Mouse (Mus musculus) kidney, postnatal 0 days (tissue): Measurements from ENCODE around the gene Tas2r144. TPM values are rescaled to one million over a fixed set of nuclear protein-coding genes. Genes with fewer than 3 reads are reported as not detected.

ENCODE experiments used
- ATAC-seq: fragments of 200-750 bp; cut with Nextera tagmentation; replicated peaks from 2 replicates; pipeline ENCODE4 v1.8.0; 2017; ENCODE audit warnings: low read depth, moderate number of reproducible peaks, moderate TSS enrichment, moderate library complexity; ENCODE audit not compliant: low FRiP score
- DNase-seq: peaks from one replicate; pipeline ENCODE4 v3.0.0-alpha.2; 2016; ENCODE audit warnings: low spot score
- H3K27ac ChIP-seq: fragments of 300-500 bp; sonication (generic); 2 replicates; pipeline ENCODE4 v1.5.1; 2014; ENCODE audit warnings: mild to moderate bottlenecking
- H3K27me3 ChIP-seq: fragments of 300-500 bp; sonication (generic); 2 replicates; pipeline ENCODE4 v1.6.1; 2014; ENCODE audit warnings: low read length, mixed read lengths; ENCODE audit not compliant: insufficient read depth
- H3K36me3 ChIP-seq: fragments of 300-500 bp; sonication (generic); 2 replicates; pipeline ENCODE4 v1.6.1; 2014; ENCODE audit warnings: low read length, mixed read lengths; ENCODE audit not compliant: insufficient read depth
- H3K4me1 ChIP-seq: fragments of 300-500 bp; sonication (generic); replicated peaks from 2 replicates; pipeline ENCODE4 v1.6.1; 2014; ENCODE audit warnings: antibody characterized with exemption, low read length, mixed read lengths; ENCODE audit not compliant: insufficient read depth
- H3K4me2 ChIP-seq: fragments of 300-500 bp; sonication (generic); 2 replicates; pipeline ENCODE4 v1.6.1; 2014; ENCODE audit warnings: mild to moderate bottlenecking, low read length, moderate library complexity, mixed read lengths
- H3K4me3 ChIP-seq: fragments of 300-500 bp; sonication (generic); replicated peaks from 2 replicates; pipeline ENCODE4 v1.5.1; 2014; ENCODE audit warnings: low read depth, low read length
- H3K9ac ChIP-seq: fragments of 300-500 bp; sonication (generic); 2 replicates; pipeline ENCODE4 v1.6.1; 2014; ENCODE audit warnings: low read depth, low read length
- H3K9me3 ChIP-seq: fragments of 300-500 bp; sonication (generic); replicated peaks from 2 replicates; pipeline ENCODE4 v1.6.1; 2016; ENCODE audit warnings: low read length, inconsistent platforms, mixed read lengths
- CTCF ChIP-seq: IDR thresholded peaks from 2 replicates; pipeline ENCODE4 v1.5.1; 2016; ENCODE audit warnings: antibody characterized with exemption, low read depth, mild to moderate bottlenecking, moderate library complexity
- WGBS: fragments of 180-500 bp; shearing (Covaris S2); extraction: QIAGEN DNeasy Blood & Tissue Kit; methylation state at CpG from one replicate; pipeline ENCODE4 v1.1.7; 2014; 5-methylcytosine and 5-hydroxymethylcytosine counted together
- polyA plus RNA-seq: library from polyadenylated mRNA; unstranded; fragments of >200 nt; fragmentation: Nextera tagmentation; extraction: Ambion mirVana; gene quantifications from 2 replicates; pipeline ENCODE4 v1.2.1, GENCODE M21; 2015

The Tas2r144 gene
- polyA plus RNA-seq, 1 experiment from 2014 or later: not detected

DNA sequence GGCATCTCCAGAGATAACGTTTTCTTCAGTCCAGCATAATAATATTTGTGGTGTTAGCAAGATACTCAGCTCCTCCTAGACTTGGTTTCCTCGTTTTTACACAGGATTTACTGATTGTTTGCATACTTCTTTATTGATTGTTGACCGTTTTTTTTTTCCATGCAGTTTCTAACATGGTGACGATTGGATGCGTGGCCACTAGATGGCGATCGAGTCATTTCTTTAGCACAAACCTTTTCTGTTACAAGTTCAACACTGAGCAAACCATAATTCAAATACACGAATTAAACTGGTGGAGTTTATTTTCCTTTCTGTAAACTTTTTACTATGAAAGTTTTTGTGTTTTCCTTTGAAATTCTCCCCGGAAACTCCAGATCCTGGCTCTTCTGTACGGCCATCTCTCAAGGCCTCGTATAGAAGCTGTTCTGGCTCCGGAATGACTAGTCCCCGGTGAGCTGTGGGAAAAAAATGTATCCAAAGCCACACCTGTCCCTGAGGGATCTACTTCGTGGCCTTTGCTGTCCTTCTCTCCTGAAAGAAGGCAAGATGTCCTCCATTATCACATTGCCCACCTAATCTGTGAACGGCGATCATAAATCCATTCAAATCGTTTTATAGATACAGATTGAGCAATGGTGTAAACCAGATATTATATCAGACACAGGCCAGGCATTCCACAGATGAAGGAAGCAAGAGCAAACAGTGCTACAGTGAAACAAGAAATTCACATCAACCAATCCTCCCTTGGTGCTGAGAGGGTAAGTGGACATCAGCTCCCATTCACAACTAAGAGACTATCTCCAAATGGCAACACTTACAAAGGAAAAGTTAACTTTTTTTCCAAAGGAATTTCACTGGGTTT, 12.3 kb downstream of the Tas2r144 start:
- Histone ChIP-seq H3K9ac (no peak overlapping the region), H3K36me3 (no peaks in the 10 kb centered on the region), H3K27ac (no peak overlapping the region), H3K4me2 (no peak overlapping the region), H3K4me3 (no peak overlapping the region), H3K4me1 (no peaks in the 10 kb centered on the region), H3K27me3 (no peaks in the 10 kb centered on the region), H3K9me3 (no peaks in the 10 kb centered on the region)
- no peak for ATAC-seq
- DNase-seq: peak; percentile 85
- 29% methylated on average over 17 of the region's 17 CpGs for WGBS
- TF ChIP-seq CTCF: peak; percentile 90

DNA sequence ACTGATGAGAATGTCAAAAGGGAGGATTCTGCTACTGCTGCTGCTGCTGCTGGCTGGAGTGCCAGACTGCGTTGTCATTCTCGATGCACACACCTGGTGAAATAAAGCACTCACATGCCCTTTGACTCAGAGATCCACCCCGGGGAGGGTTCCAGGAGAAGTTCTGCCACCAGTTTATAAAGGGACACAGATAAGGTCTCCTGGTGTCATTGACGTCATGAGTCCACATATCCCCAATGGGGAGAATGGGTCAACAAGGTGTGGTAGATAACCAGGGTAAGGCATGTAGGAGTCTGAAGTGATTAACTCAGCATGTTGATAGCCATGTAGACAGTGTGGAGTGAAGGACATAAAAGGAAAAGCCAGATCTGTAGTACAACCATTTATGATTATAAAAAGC, 14.5 kb downstream of the Tas2r144 start:
- no peaks in the 10 kb centered on the region for H3K4me1 ChIP-seq
- no peaks in the 10 kb centered on the region for H3K9me3 ChIP-seq
- DNase-seq: no peak
- H3K9ac ChIP-seq: no peak overlapping the region
- H3K27me3 ChIP-seq: no peaks in the 10 kb centered on the region
- ATAC-seq: no peak
- 64% methylated on average over 4 of the region's 4 CpGs for WGBS
- no peak overlapping the region for H3K27ac ChIP-seq
- H3K4me2 ChIP-seq: no peak overlapping the region
- H3K4me3 ChIP-seq: no peak overlapping the region
- H3K36me3 ChIP-seq: no peaks in the 10 kb centered on the region
- no peak for TF ChIP-seq CTCF

DNA sequence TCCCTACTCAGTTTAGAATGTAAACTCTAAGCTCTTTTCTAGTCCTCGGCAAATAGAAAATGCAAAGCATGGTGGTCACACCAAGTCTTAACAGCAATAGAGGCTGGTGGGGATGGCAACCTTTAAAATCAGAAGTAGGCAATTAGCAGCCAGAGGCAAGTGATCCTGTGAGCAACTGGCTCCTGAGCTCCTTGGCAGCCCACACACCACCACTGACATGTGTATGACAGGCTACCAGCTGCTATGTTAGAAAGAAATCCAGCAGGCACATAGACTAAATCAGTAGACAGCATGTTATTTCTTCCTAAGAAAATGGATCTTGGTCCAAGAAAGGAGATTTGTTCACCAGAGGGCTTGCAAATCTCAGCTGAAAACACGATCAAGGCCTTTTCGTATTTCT, 16.1 kb downstream of the Tas2r144 start:
- Histone ChIP-seq H3K4me2 (no peak overlapping the region), H3K9me3 (no peaks in the 10 kb centered on the region), H3K4me1 (no peaks in the 10 kb centered on the region), H3K27me3 (no peaks in the 10 kb centered on the region), H3K4me3 (no peak overlapping the region), H3K27ac (no peak overlapping the region), H3K9ac (no peak overlapping the region), H3K36me3 (no peaks in the 10 kb centered on the region)
- no peak for ATAC-seq
- 89% methylated on average over 3 of the region's 3 CpGs for WGBS
- no peak for TF ChIP-seq CTCF
- no peak for DNase-seq

DNA sequence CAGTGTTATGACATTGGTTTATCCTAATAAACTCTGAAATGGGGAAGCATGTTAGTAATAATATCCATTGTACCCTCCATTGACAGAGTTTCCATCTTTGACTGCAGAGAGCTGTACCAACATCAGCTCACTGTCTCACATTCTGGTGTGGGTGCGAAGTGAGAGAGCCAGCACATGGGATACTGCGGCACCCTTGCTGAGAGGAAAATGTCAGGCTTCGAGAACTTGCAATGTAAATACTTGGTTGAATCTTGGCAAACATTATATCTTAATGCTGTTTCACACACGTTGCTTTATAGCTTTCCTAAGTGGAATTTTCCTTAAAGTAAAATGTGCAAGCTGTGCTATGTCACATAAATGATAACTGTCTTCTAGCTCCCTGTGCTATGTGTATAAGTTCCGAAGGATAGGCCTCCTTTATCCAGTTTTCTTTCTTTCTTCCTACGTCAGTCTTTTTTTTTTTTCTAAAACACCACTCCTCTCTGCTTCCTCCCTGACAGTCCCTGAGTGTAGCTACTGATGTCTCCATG, 22.2 kb downstream of the Tas2r144 start:
- H3K4me1 ChIP-seq: no peaks in the 10 kb centered on the region
- H3K27me3 ChIP-seq: no peaks in the 10 kb centered on the region
- H3K9me3 ChIP-seq: no peaks in the 10 kb centered on the region
- TF ChIP-seq CTCF: no peak
- WGBS: 72% methylated on average over 6 of the region's 6 CpGs
- H3K9ac ChIP-seq: no peak overlapping the region
- H3K4me2 ChIP-seq: no peak overlapping the region
- no peak overlapping the region for H3K4me3 ChIP-seq
- ATAC-seq (no peak), DNase-seq (no peak)
- H3K27ac ChIP-seq: no peak overlapping the region
- H3K36me3 ChIP-seq: no peaks in the 10 kb centered on the region

DNA sequence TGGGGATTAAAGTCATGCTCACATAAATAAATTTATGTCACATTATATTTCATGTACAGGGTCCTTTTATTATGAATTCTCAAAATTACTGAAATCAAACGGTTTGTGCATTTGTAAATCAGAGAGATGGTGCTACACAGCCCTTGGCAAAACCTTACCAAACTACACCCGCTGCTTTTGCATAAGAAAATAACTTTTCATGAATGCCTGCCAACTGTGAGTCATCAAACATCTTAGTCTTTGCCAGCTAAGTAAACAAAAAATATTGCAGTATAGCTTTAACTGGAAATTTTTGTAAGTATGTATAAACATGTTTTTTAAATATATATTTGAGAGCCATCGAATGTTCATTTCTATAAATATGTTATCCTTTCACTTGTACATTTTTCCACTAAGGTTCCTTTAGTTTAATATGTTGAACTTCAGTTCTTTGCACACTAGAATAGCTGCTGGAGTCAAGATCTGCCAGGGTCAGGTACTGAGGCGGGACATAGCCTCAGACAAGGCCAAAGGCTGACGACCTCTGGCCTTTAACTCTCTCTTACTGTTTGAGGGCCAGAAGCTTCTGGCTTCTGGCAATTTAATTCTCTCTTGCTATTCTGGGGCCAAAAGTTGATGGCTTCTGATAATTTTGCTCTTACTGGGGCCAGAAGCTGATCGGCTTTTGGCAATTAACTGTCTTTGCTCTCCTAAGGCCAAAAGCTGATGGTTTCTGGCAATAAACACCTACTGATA, 26.4 kb downstream of the Tas2r144 start:
- TF ChIP-seq CTCF: no peak

DNA sequence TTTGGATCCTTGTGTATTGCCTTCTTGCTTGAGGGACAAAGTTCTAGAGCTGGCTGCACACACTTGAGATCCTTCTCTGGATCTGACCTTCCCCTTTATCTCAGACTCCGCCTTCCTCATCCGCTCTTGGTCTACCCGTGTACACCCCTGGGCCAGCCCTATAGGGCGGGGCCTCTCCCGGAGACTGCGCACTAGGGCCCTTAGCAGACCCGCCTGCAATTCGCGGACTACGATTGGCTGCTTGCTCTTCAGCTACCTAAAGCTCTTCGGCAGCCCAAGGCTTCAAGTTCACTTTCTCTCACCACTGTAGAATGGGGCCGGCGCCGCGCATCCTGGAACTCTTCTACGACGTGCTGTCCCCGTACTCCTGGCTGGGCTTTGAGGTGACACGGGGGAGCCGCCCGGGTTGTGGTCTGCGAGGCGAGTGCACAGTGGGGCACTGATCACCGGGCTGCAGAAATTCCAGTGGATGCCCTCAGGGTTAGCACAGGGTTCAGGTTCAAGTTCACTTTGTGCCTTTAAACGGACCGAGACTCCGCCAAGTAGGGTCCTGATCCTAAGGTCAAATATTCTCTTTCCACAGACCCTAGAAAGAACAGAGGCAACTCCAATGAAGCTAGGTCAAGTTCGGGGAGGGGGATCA, 30.7 kb downstream of the Tas2r144 start, which contains the start of gene Gstk1:
Gene Gstk1 (plus strand): TSS at position 225 of the 643 bp plus-strand sequence.
- H3K27ac ChIP-seq: no peak within 1 kb of the TSS
- peak within 1 kb of the TSS; percentile 53; the same call in 1 of the 2 replicates for H3K9ac ChIP-seq
- peak; percentile 96 for DNase-seq
- peak; percentile 100 for ATAC-seq
- TF ChIP-seq CTCF: no peak
- 4% methylated on average over 28 of the region's 28 CpGs for WGBS
- H3K4me1 ChIP-seq: 0 out of 2 replicates have a peak, but pooled peaks cover 3% of the 10 kb centered on the region
- H3K9me3 ChIP-seq: no peaks in the 10 kb centered on the region
- no peaks in the 10 kb centered on the region for H3K27me3 ChIP-seq
- peak within 1 kb of the TSS; percentile 43 for H3K4me3 ChIP-seq
- no peaks in the 10 kb centered on the region for H3K36me3 ChIP-seq
- peak within 1 kb of the TSS; percentile 79 for H3K4me2 ChIP-seq

More for the DNA sequence above, 26.4 kb downstream of the Tas2r144 start:
- H3K36me3 ChIP-seq: no peaks in the 10 kb centered on the region
- ATAC-seq (no peak), DNase-seq (no peak)
- no peak overlapping the region for H3K4me2 ChIP-seq
- H3K27ac ChIP-seq: no peak overlapping the region
- H3K4me1 ChIP-seq: 0 out of 2 replicates have a peak, but pooled peaks cover 3% of the 10 kb centered on the region
- 77% methylated on average over 6 of the region's 6 CpGs for WGBS
- H3K9me3 ChIP-seq: no peaks in the 10 kb centered on the region
- no peaks in the 10 kb centered on the region for H3K27me3 ChIP-seq
- no peak overlapping the region for H3K9ac ChIP-seq
- no peak overlapping the region for H3K4me3 ChIP-seq
